Mouse (Mus musculus) embryonic facial prominence, embryonic 15.5 days (tissue): Measurements from ENCODE around the gene Cerkl. TPM values are rescaled to one million over a fixed set of nuclear protein-coding genes. Genes with fewer than 3 reads are reported as not detected.

Experiments
- ATAC-seq: fragments of 200-750 bp; cut with Nextera tagmentation; 2 replicates; pipeline ENCODE4 v1.8.0; 2017; ENCODE audit warnings: low read depth, moderate TSS enrichment; ENCODE audit not compliant: insufficient number of reproducible peaks, low FRiP score, low TSS enrichment
- H3K27ac ChIP-seq: fragments of 300-500 bp; sonication (generic); replicated peaks from 2 replicates; pipeline ENCODE4 v1.5.1; 2015; ENCODE audit warnings: mild to moderate bottlenecking, inconsistent platforms
- H3K27me3 ChIP-seq: fragments of 300-500 bp; sonication (generic); 2 replicates; pipeline ENCODE4 v1.6.1; 2015; ENCODE audit warnings: inconsistent platforms
- H3K36me3 ChIP-seq: fragments of 300-500 bp; sonication (generic); 2 replicates; pipeline ENCODE4 v1.6.1; 2015; ENCODE audit warnings: mild to moderate bottlenecking, inconsistent platforms
- H3K4me1 ChIP-seq: fragments of 300-500 bp; sonication (generic); 2 replicates; pipeline ENCODE4 v1.6.1; 2015; ENCODE audit warnings: inconsistent platforms
- H3K4me2 ChIP-seq: fragments of 300-500 bp; sonication (generic); replicated peaks from 2 replicates; pipeline ENCODE4 v1.6.1; 2015; ENCODE audit warnings: mild to moderate bottlenecking, inconsistent platforms
- H3K4me3 ChIP-seq: fragments of 300-500 bp; sonication (generic); replicated peaks from 2 replicates; pipeline ENCODE4 v1.5.1; 2015; ENCODE audit warnings: mild to moderate bottlenecking, inconsistent platforms
- H3K9ac ChIP-seq: fragments of 300-500 bp; sonication (generic); 2 replicates; pipeline ENCODE4 v1.6.1; 2015; ENCODE audit warnings: inconsistent platforms
- H3K9me3 ChIP-seq: fragments of 300-500 bp; sonication (generic); replicated peaks from 2 replicates; pipeline ENCODE4 v1.6.1; 2016; ENCODE audit warnings: inconsistent platforms
- WGBS: fragments of 180-500 bp; shearing (Covaris S2); methylation state at CpG from one replicate; pipeline ENCODE4 v1.1.7; 2015; 5-methylcytosine and 5-hydroxymethylcytosine counted together
- polyA plus RNA-seq: library from polyadenylated mRNA; unstranded; fragments of >200 nt; fragmentation: Nextera tagmentation; extraction: Ambion mirVana; gene quantifications from 2 replicates; pipeline ENCODE4 v1.2.1, GENCODE M21; 2015

Cerkl gene
- polyA plus RNA-seq, result 3.3 and 4.0 TPM in 2 replicates

DNA sequence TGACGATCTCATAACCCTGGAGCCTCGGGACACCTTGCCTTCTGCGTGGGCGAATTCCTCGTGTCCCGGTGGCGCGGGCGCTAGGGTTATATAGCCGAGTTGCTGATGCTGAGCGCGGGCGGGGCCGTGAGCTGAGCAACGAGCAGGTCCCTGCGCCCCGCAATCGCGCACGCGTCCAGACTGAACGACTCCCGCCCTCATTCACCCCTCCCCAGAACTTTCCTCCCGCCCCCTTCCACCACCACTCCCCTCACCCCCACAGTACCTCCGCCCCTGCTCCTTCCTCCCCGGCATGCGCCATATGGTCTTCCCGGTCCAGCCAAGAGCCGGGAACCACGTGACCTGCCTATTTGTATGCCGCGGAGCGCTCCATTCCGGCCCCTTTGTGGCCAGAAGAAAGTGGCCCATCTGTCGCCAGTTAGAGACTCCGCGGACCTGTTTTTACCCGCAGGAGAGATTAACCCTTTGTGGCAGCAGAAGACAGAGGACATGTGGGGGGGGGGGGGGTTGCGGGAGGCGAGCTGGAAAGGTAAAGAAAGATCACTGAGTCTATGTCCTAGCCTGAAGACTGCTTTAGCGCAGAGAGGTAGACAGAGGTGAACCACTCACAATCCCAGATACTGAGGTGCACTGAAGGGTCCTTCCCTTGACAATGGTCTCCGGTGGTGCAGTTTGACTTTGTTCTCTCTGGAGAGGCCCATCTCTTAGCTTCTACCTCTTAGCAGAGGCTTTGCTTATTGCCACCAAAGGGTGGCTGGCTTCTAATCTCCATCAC lies at the start of gene Cerkl, which contains the start of gene Neurod1:
Gene Cerkl (minus strand): TSS at position 211 of the 775 bp plus-strand sequence.
Gene Neurod1 (minus strand): TSS at position 177 of the 775 bp plus-strand sequence.
- H3K4me2 ChIP-seq, result peak within 1 kb of the TSS; percentile 45

DNA sequence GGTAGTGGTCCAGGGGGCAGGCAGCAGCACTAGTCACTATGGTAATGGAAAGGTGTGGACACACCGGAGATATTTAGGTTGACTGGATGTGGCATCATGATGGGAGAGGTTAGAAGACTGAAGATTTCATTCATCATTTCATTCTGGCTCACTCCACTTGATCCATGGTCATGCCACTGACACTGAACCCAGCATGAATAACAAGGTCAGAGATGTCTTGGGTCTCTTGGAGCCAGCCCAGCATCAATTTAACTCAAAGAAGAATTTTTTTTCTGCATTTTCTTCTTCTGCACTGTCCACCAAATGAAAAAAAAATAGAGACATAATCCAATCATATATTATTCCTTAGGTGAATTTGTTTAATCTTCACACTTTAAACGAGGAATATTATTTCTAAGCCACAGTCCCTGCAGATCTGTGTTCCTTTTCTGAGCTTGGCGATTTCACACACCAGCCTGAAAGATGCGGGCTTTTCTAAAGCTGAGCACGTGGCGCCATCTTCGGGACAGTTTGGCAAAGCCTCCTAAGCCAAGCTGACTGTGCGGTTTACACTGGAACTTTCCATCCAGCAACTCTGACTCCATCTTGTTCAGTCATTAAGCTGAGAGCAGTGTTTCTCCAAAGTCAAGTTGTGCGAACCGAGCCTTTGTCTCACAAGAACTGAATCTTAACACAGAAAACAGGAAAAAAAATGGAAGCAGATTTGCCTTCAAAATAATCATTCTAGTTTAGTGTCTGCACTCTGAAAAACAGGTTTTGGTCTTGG lies 42.6 kb upstream of the Cerkl start:
- H3K4me1 ChIP-seq, result no peaks in the 10 kb centered on the region
- ATAC-seq, result no peak
- no peaks in the 10 kb centered on the region for H3K9me3 ChIP-seq
- H3K27me3 ChIP-seq, result no peaks in the 10 kb centered on the region
- H3K27ac ChIP-seq, result no peak overlapping the region
- WGBS, result 24% methylated on average over 10 of the region's 10 CpGs
- H3K9ac ChIP-seq, result no peak overlapping the region
- no peak overlapping the region for H3K4me3 ChIP-seq
- no peaks in the 10 kb centered on the region for H3K36me3 ChIP-seq
- H3K4me2 ChIP-seq, result no peak overlapping the region

More for the DNA sequence above, at the start of gene Cerkl, which contains the start of gene Neurod1:
- H3K9ac ChIP-seq, result no peak within 1 kb of the TSS
- H3K4me3 ChIP-seq, result peak within 1 kb of the TSS; percentile 30
- no peaks in the 10 kb centered on the region for H3K9me3 ChIP-seq
- H3K27ac ChIP-seq, result no peak within 1 kb of the TSS
- peaks cover 19% of the 10 kb centered on the region for H3K4me1 ChIP-seq
- H3K36me3 ChIP-seq, result no peaks in the 10 kb centered on the region
- WGBS, result under 1% methylated on average over 41 of the region's 42 CpGs
- peaks cover 74% of the 10 kb centered on the region for H3K27me3 ChIP-seq
- peak; percentile 84 for ATAC-seq

DNA sequence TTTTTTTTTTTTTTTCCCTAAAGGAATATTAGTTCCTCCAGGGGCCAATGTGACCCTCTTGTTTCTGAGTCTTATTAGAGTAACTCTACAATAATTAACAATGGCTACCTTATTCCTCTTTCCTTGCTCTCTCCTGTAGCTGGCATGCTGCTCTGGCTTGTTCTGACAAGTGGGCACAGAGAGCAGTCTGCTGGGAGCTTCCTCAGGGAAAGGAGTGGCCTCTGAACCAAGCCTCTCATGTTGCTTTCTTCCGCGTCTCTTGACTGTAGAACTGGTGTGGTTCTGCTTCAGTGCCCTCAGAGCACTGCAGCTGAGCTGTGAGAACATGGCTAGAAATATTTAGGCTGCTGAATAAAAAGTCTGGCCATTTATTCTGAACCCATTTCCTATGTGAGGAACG lies 28.5 kb upstream of the Cerkl start:
- WGBS, result 36% methylated on average over 3 of the region's 3 CpGs
- 0 out of 2 replicates have a peak, but pooled peaks have one; percentile 51 for ATAC-seq
- H3K9ac ChIP-seq, result no peak overlapping the region
- H3K27me3 ChIP-seq, result no peaks in the 10 kb centered on the region
- no peaks in the 10 kb centered on the region for H3K9me3 ChIP-seq
- no peak overlapping the region for H3K4me2 ChIP-seq
- H3K36me3 ChIP-seq, result no peaks in the 10 kb centered on the region
- H3K4me3 ChIP-seq, result no peak overlapping the region
- H3K4me1 ChIP-seq, result no peaks in the 10 kb centered on the region
- H3K27ac ChIP-seq, result no peak overlapping the region

DNA sequence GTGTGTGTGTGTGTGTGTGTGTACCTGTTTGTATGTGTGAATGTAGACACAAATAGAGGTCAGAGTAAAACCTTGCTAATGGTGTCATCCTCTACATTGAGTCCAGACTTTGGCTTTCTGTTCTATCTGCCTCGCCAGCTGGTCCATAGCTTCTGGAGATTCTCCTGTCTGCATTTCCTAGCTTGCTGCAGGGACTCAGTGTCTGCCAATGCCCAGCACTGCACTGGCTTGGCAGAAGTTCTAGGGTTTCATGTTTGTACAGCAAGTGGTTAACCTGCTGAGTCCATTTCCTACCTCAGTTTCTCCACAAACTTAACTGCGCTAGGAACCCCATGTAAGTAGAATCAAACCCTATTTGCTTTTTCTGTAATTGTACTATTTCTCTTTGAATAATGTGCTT lies 25.9 kb upstream of the Cerkl start:
- WGBS, result 90% methylated on average over 2 of the region's 2 CpGs

DNA sequence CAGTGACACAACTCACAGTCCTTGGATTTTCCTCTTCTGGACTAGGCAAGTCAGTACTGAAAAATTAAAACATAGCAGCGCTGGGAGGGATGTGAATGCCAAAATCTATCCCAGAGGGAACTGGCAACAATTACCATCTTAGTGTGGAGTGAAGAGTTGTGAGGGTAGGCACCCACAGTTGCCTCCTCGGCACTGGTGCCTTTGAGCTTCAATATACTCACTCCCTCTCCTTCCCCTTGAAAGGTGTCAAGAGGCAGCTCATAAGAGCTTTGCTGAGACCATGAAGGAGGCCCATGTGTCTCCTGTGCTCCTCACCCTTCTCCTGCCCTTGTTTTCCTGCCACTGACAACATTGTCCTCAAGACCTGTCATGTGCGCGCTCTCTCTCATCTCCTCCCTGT lies 5.8 kb upstream of the Cerkl start:
- Histone ChIP-seq H3K9ac (no peak overlapping the region), H3K27ac (no peak overlapping the region), H3K4me3 (no peak overlapping the region), H3K4me2 (no peak overlapping the region), H3K27me3 (peaks cover 43% of the 10 kb centered on the region), H3K9me3 (no peaks in the 10 kb centered on the region), H3K4me1 (peaks cover 8% of the 10 kb centered on the region; the same call in 1 of the 2 replicates), H3K36me3 (no peaks in the 10 kb centered on the region)
- ATAC-seq, result no peak
- 83% methylated on average over 4 of the region's 4 CpGs for WGBS

More for the DNA sequence above, 25.9 kb upstream of the Cerkl start:
- Histone ChIP-seq H3K9ac (no peak overlapping the region), H3K36me3 (no peaks in the 10 kb centered on the region), H3K4me1 (no peaks in the 10 kb centered on the region), H3K27ac (no peak overlapping the region), H3K4me2 (no peak overlapping the region), H3K27me3 (no peaks in the 10 kb centered on the region), H3K4me3 (no peak overlapping the region), H3K9me3 (no peaks in the 10 kb centered on the region)
- no peak for ATAC-seq

DNA sequence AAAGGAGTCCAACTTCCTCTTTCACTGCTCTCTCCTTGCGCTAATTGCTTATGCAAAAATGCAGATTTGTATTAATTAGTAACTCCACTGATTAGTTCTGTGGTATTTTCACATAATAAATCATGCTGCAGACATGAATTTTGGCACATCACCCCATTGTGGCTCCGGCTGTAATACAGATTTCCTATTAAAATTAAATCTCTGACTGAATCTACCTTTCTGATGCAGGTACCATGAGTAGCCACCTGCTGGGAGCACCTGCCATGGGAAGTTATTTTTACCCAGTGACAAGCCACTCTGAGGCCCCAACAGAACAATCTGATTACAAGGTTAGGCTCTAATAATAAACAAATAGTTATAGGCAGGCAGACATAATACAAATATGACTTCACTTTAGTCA lies 5.3 kb upstream of the Cerkl start:
- Histone ChIP-seq H3K4me2 (no peak overlapping the region), H3K4me3 (no peak overlapping the region), H3K27me3 (peaks cover 48% of the 10 kb centered on the region), H3K36me3 (no peaks in the 10 kb centered on the region), H3K9ac (no peak overlapping the region), H3K27ac (no peak overlapping the region), H3K4me1 (peaks cover 8% of the 10 kb centered on the region; the same call in 1 of the 2 replicates), H3K9me3 (no peaks in the 10 kb centered on the region)
- whole genome bisulfite sequencing, result 84% methylated on average over 2 of the region's 2 CpGs
- no peak for ATAC-seq

DNA sequence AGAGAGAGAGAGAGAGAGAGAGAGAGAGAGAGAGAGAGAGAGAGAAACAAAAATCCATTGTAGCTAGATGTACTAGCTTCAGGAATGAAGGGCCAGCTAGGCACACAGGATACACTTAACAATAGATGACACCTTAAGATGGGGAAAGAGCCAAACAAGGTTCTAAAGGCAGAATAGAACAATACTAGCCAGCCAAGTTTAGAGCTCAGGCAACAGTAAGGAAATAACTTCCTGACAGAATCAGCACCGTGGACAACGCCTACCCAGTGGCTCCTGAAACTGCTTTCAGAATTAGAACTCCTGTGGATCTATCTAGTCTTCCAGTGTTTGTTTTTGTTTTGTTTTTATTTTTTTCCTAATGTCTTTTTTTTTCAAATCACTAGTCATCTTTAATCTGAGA lies 4.0 kb upstream of the Cerkl start:
- Histone ChIP-seq H3K4me3 (no peak overlapping the region), H3K27ac (no peak overlapping the region), H3K27me3 (peaks cover 61% of the 10 kb centered on the region), H3K4me2 (no peak overlapping the region), H3K36me3 (no peaks in the 10 kb centered on the region), H3K9me3 (no peaks in the 10 kb centered on the region), H3K4me1 (peaks cover 13% of the 10 kb centered on the region), H3K9ac (no peak overlapping the region)
- 0% methylated on average over 2 of the region's 2 CpGs for WGBS
- no peak for ATAC-seq

DNA sequence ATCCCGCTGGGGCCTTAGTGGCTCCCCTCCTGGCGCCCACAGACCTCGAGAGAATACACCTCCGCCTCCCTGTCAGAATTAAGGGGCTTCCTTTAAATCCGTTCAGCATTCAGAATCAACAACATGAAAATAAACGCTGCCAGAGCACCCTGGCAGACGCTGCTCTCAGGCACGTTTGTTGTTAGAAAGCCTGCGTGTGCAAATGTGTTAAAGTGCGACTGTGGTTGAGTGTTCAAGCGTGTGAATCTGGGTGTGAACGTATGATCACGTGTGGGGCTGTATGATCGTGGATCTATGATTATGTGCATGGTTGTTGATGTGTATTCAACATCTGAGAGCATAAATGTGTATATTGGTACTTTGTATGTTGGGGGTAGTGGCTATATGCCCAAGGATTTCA lies 3.5 kb upstream of the Cerkl start:
- Histone ChIP-seq H3K9ac (no peak overlapping the region), H3K27me3 (peaks cover 66% of the 10 kb centered on the region), H3K9me3 (no peaks in the 10 kb centered on the region), H3K4me2 (no peak overlapping the region), H3K4me3 (no peak overlapping the region), H3K27ac (no peak overlapping the region), H3K36me3 (no peaks in the 10 kb centered on the region), H3K4me1 (peaks cover 13% of the 10 kb centered on the region)
- ATAC-seq, result no peak
- WGBS, result 7% methylated on average over 14 of the region's 14 CpGs

DNA sequence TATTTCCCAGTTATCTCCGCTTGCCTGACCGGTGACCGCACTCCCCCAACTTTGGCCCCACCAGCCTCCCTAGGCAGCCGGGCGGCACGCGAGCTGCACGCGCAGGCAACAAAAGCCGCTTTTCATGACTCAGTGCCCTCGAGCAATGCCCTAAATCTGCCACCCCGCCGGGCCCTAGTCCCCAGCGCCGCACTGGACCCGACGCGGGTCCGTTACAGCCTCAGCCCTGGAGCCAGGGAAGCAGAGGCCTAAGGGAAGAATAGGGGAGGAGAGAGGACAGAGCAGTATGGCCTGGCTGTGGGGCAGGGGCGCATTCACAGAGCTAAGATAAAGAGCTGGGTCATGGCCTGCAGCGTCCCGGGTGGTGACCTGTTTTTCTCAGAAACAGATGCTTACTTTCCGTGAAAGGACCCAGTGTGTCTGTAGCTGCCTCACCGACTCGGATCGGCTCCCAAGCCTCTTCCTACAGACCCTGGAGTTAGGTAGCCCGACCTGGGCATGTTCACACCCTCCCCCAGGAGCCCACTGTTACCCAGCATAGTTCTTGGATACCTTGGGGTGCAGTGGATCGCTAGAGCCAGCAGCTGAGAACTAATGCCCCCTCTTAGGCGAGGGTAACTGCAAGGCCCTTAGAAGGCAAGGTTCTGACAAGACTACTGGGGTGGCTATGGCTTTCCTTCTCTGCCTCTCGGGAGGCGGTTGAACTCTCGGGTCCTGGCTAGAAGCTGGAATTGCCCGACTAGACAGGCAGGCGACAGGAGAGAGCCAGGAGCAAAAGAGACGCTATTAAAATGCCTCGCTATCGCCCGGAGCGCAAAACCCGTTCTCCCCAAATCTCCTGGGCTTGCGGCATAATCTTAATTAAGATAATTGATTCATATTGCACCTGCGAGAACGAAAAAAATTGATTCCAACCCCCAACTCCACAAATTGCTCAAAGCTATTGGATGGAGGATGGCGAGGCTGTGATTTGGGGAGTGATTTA lies 2.8 kb upstream of the Cerkl start:
- no peak overlapping the region for H3K27ac ChIP-seq
- peaks cover 73% of the 10 kb centered on the region for H3K27me3 ChIP-seq
- under 1% methylated on average over 44 of the region's 44 CpGs for WGBS
- H3K36me3 ChIP-seq, result no peaks in the 10 kb centered on the region
- no peak overlapping the region for H3K4me3 ChIP-seq
- no peaks in the 10 kb centered on the region for H3K9me3 ChIP-seq
- no peak overlapping the region for H3K4me2 ChIP-seq
- H3K9ac ChIP-seq, result no peak overlapping the region
- H3K4me1 ChIP-seq, result peaks cover 17% of the 10 kb centered on the region
- no peak for ATAC-seq

DNA sequence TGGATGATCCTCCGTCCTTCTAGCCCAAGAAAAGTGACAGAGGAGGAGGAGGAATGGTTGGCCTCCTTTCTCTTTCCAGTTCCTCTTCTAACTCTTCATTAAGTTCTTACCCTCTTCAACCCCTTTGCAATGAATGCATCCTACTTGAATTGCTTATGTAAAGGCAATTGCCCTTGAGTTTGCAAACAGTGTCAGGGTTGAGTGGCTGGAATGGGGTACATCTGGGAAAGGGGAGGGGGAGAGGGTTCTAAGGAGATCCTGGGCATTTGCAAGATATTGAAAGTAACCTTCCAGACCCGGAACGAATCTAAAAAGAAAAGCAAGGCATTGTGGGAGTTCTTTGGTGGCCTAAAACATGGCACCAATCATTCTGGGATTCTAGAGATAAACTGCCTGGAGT lies 1.3 kb upstream of the Cerkl start:
- 30% methylated on average over 3 of the region's 3 CpGs for WGBS

More for the DNA sequence above, 1.3 kb upstream of the Cerkl start:
- Histone ChIP-seq H3K4me3 (no peak overlapping the region), H3K27me3 (peaks cover 81% of the 10 kb centered on the region), H3K9ac (no peak overlapping the region), H3K27ac (no peak overlapping the region), H3K9me3 (no peaks in the 10 kb centered on the region), H3K36me3 (no peaks in the 10 kb centered on the region), H3K4me2 (no peak overlapping the region), H3K4me1 (peaks cover 19% of the 10 kb centered on the region)
- ATAC-seq, result no peak
